Mouse (Mus musculus): ENCODE data around the gene Vwa5b1. TPM values are rescaled to one million over a fixed set of nuclear protein-coding genes. Genes with fewer than 3 reads are reported as not detected.

Gene Vwa5b1
- polyA plus RNA-seq, 1 experiment = not detected

- Histone ChIP-seq H3K4me3 (ENCODE audit: insufficient read depth, low read length) (no peak overlapping the region), H3K27ac (ENCODE audit: insufficient read depth, low read depth, low read length) (no peak overlapping the region), H3K4me1 (ENCODE audit: control insufficient read depth, insufficient read depth, low read length) (no peaks in the 10 kb centered on the region)
- no peak for TF ChIP-seq POLR2A (IDR thresholded peaks at IDR 0.05; ENCODE audit: borderline replicate concordance, low read depth, low read length)
- TF ChIP-seq CTCF (IDR thresholded peaks at IDR 0.05; ENCODE audit: low read depth, low read length) = no peak
Observed at GRCm38 (mm10) chr4:138584946-138585345, 50.7 kb downstream of the Vwa5b1 start.

GRCm38 (mm10) chr4:138582446-138582845 is 53.2 kb downstream of the Vwa5b1 start:
- Histone ChIP-seq H3K4me1 (ENCODE audit: control insufficient read depth, insufficient read depth, low read length) (no peaks in the 10 kb centered on the region), H3K4me3 (ENCODE audit: insufficient read depth, low read length) (no peak overlapping the region), H3K27ac (ENCODE audit: insufficient read depth, low read depth, low read length) (no peak overlapping the region)
- TF ChIP-seq POLR2A (IDR thresholded peaks at IDR 0.05; ENCODE audit: borderline replicate concordance, low read depth, low read length) = no peak
- TF ChIP-seq CTCF (IDR thresholded peaks at IDR 0.05; ENCODE audit: low read depth, low read length) = no peak

DNA sequence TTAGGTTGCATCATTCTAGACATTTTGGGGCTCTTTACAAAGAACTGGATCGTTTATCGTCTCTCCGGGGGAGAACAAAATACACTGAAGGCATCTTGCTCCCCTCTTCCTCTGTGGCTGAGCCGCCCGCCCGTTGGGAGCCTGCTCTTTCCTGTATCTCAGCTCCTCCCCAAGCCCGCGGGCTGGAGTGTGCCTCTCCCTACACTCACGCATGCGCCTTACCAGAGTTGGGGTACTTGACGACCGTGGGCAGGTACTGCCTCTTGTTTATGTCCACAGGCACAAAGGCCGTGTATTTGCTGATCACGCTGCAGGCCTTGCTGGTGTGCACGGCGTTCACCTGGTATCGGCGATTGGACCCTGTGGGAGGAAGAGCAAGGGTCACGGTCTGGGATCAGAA is 57.3 kb downstream of the Vwa5b1 start:
- Histone ChIP-seq H3K4me1 (ENCODE audit: control insufficient read depth, insufficient read depth, low read length) (no peaks in the 10 kb centered on the region), H3K27ac (ENCODE audit: insufficient read depth, low read depth, low read length) (no peak overlapping the region), H3K4me3 (ENCODE audit: insufficient read depth, low read length) (no peak overlapping the region)
- TF ChIP-seq POLR2A (IDR thresholded peaks at IDR 0.05; ENCODE audit: borderline replicate concordance, low read depth, low read length) = no peak
- no peak for TF ChIP-seq CTCF (IDR thresholded peaks at IDR 0.05; ENCODE audit: low read depth, low read length)

- Histone ChIP-seq H3K27ac (ENCODE audit: insufficient read depth, low read depth, low read length) (no peak overlapping the region), H3K4me3 (ENCODE audit: insufficient read depth, low read length) (no peak overlapping the region), H3K4me1 (ENCODE audit: control insufficient read depth, insufficient read depth, low read length) (no peaks in the 10 kb centered on the region)
- TF ChIP-seq CTCF (IDR thresholded peaks at IDR 0.05; ENCODE audit: low read depth, low read length) (no peak), POLR2A (IDR thresholded peaks at IDR 0.05; ENCODE audit: borderline replicate concordance, low read depth, low read length) (no peak)
Observed at GRCm38 (mm10) chr4:138576661-138577060, 59.0 kb downstream of the Vwa5b1 start.

DNA sequence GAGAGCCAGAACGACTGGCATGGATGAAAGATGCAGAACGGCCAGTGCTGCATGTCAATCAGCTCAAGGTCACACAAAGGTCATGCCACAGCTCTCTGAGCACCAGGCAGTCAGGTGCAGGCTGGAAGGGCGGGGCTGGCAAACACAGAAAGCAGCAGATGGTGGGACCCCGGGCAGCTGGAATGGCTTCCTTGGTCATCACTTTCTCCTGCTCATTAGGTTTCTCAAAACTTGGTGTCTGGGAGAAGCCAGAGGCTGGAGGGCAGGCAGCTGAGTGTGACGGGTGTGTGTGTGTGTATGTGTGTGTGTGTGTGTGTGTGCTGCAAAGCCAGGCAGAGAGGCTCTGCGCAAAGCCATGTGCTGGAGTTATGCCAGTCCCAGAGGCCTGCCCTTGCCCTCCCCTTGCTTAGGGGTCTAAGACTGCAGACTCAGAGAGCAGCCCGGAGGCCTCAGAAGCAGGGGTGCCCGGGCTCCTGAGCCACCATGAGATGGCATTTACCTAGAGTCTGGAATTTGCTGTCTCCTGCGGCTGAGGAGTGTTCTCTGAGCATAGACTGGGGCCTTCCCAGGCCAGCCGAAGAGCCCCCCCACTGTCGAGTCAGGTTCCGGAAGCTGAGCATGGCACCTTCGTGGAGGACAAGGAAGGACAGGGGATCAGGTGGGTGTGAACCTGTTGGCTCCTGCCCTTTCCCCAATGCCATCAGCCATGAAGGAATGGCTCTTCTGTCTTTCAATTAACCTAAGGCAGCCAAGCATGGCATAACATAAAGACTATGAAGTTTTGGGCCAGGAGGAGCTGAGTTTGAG is 60.7 kb downstream of the Vwa5b1 start:
- Histone ChIP-seq H3K27ac (ENCODE audit: insufficient read depth, low read depth, low read length) (no peak overlapping the region), H3K4me1 (ENCODE audit: control insufficient read depth, insufficient read depth, low read length) (no peaks in the 10 kb centered on the region), H3K4me3 (ENCODE audit: insufficient read depth, low read length) (no peak overlapping the region)
- TF ChIP-seq POLR2A (IDR thresholded peaks at IDR 0.05; ENCODE audit: borderline replicate concordance, low read depth, low read length) (no peak), CTCF (IDR thresholded peaks at IDR 0.05; ENCODE audit: low read depth, low read length) (no peak)

DNA sequence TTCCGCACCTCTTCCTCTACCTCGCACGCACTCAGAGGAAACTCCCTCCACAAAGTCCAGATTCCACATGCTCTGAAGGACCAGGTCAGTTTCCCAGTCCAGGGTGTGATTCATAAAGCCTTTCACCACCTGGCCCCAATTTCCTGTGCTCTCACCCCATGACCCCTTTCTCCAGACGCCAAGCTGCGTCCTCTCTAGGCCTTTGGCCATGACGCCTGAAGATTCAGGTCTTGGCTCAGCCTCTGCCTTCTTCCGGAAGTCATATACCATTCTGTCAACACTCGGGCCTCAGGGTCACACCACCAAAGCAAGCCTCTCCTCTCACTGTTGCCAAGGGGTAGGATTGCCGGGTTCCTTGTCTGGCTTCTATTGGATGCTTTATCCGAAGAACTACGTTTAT is 65.8 kb downstream of the Vwa5b1 start:
- no peak overlapping the region for H3K4me3 ChIP-seq (ENCODE audit: insufficient read depth, low read length)
- H3K4me1 ChIP-seq (ENCODE audit: control insufficient read depth, insufficient read depth, low read length) = no peaks in the 10 kb centered on the region
- H3K27ac ChIP-seq (ENCODE audit: insufficient read depth, low read depth, low read length) = no peak overlapping the region
- TF ChIP-seq CTCF (IDR thresholded peaks at IDR 0.05; ENCODE audit: low read depth, low read length) = no peak

DNA sequence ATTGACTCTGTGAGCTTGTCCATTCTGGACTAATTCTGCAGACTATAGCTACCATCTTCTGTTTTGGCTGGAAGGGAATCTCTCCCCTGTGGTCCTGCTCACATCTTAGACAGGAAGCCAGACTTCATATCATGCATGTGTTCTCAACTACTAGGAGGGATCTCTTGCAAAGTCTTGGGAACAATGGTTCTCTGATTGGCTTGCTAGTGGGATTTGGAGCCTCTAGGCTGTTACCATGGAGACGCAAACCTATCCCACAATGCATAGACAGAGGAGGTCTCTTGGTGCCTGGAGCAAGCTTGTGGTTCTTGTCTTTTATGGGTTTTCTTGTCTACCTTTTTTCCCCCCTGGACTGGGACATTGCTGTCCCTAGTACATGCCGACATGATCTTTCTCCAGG is 67.4 kb downstream of the Vwa5b1 start:
- Histone ChIP-seq H3K4me3 (ENCODE audit: insufficient read depth, low read length) (no peak overlapping the region), H3K4me1 (ENCODE audit: control insufficient read depth, insufficient read depth, low read length) (no peaks in the 10 kb centered on the region), H3K27ac (ENCODE audit: insufficient read depth, low read depth, low read length) (no peak overlapping the region)
- TF ChIP-seq POLR2A (IDR thresholded peaks at IDR 0.05; ENCODE audit: borderline replicate concordance, low read depth, low read length) (no peak), CTCF (IDR thresholded peaks at IDR 0.05; ENCODE audit: low read depth, low read length) (no peak)

- H3K4me1 ChIP-seq (ENCODE audit: control insufficient read depth, insufficient read depth, low read length) = no peaks in the 10 kb centered on the region
- H3K4me3 ChIP-seq (ENCODE audit: insufficient read depth, low read length) = no peak overlapping the region
- TF ChIP-seq CTCF (IDR thresholded peaks at IDR 0.05; ENCODE audit: low read depth, low read length) (peak; percentile 67), POLR2A (IDR thresholded peaks at IDR 0.05; ENCODE audit: borderline replicate concordance, low read depth, low read length) (no peak)
- H3K27ac ChIP-seq (ENCODE audit: insufficient read depth, low read depth, low read length) = no peak overlapping the region
Observed at GRCm38 (mm10) chr4:138561986-138562385, 73.7 kb downstream of the Vwa5b1 start.

DNA sequence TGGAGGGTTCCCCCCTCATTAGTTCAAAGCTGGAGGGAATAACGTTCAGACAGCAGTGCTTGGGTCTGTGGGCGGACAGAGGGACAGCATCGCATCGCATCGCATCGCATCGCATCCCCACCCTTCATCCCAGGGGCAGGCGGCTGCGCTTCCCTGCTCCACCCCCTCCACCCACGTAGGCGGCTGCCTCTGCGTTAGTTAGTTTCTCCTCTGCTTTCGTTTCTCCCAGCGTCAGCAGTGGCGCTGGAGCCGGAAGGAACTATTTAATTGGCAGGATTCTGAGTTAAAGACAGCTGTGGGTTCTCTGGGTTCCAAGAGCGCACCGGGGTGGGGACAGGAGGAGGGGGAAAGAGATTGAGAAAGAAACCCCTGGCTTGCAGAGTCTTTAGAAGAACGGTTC is 80.2 kb downstream of the Vwa5b1 start:
- TF ChIP-seq CTCF (IDR thresholded peaks at IDR 0.05; ENCODE audit: low read depth, low read length) (no peak), POLR2A (IDR thresholded peaks at IDR 0.05; ENCODE audit: borderline replicate concordance, low read depth, low read length) (no peak)
- H3K4me3 ChIP-seq (ENCODE audit: insufficient read depth, low read length) = no peak overlapping the region
- H3K27ac ChIP-seq (ENCODE audit: insufficient read depth, low read depth, low read length) = no peak overlapping the region
- H3K4me1 ChIP-seq (ENCODE audit: control insufficient read depth, insufficient read depth, low read length) = no peaks in the 10 kb centered on the region

DNA sequence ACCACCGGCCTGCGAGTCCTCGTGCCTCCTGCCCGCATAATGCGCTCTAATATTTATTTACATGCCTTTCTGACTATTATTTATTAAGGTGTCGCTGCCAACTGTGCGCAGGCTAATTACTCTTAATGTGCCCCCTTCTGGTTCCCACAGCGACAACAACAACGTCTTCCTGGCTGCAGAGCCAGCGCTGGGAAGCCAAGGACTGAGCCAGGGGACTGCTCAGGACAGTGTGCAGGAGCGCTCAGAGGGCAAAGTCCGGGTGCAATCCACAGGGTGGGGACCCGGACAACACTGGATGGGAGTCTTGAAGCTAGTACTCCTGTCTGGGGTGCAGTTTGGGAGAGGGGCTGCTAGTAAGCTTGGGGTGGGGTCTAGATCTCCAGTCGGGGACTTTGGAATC is 80.8 kb downstream of the Vwa5b1 start:
- Histone ChIP-seq H3K27ac (ENCODE audit: insufficient read depth, low read depth, low read length) (no peak overlapping the region), H3K4me1 (ENCODE audit: control insufficient read depth, insufficient read depth, low read length) (no peaks in the 10 kb centered on the region), H3K4me3 (ENCODE audit: insufficient read depth, low read length) (no peak overlapping the region)
- TF ChIP-seq POLR2A (IDR thresholded peaks at IDR 0.05; ENCODE audit: borderline replicate concordance, low read depth, low read length) (no peak), CTCF (IDR thresholded peaks at IDR 0.05; ENCODE audit: low read depth, low read length) (no peak)

All from bone marrow macrophage, adult 2 months (primary cell).